Mouse (Mus musculus): ENCODE measurements at regions not wholly inside any gene's neighbourhood (a gene's known extent, or its start where the extent isn't known, plus 50 kb on each side); places are given as distances from the start of the nearest gene placed in this dataset.

DNA sequence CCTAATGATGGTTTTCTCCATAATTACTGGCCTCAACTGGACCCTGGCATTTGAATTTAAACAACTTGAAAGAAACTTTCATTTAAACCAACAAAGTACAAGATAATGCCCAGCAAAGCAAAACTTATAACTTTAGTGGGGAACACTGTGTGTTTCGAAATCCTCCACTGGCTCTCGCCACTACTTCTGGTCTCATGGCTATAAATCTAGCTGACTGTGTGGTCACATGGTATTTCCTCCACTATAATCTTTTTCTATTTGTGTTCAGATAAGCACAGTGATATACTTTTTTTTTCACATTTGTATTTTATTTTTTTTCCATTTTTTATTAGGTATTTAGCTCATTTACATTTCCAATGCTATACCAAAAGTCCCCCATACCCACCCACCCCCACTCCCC lies 62.6 kb upstream of the Gm21897 start:
- peaks cover 1 to 13% of the 10 kb centered on the region in 2 experiments; a peak in 2 of 4 replicates for H3K4me1 ChIP-seq (ENCODE audit: control insufficient read depth in 1 of 2, insufficient read depth in 2 of 2)
- H3K4me2 ChIP-seq (ENCODE audit: insufficient read depth, low read depth, poor library complexity, severe bottlenecking) = no peak overlapping the region
- H3K4me3 ChIP-seq (replicated peaks in 1 of 3; ENCODE audit: low read depth in 2 of 3, low read length in 2 of 3, poor library complexity in 1 of 3) = no peak overlapping the region
- no peaks in the 10 kb centered on the region for H3K9me3 ChIP-seq (replicated peaks; ENCODE audit: low read length)
- H3K27ac ChIP-seq (ENCODE audit: insufficient read depth, low read depth) = no peak overlapping the region
- no peak for TF ChIP-seq CTCF (conservative IDR thresholded peaks at IDR 0.05 in 1 of 2, IDR thresholded peaks at IDR 0.05 in 1 of 2; ENCODE audit: low read depth in 2 of 2, low read length in 2 of 2)
- no peak for TF ChIP-seq ETS1 (conservative IDR thresholded peaks at IDR 0.05; ENCODE audit: low read depth, low read length)
- TF ChIP-seq USF1 (IDR thresholded peaks at IDR 0.05; ENCODE audit: low read depth, low read length) = no peak
- no peak for TF ChIP-seq E2F4 (IDR thresholded peaks at IDR 0.05; ENCODE audit: insufficient replicate concordance, low read depth, low read length)
- TF ChIP-seq RCOR1 (conservative IDR thresholded peaks at IDR 0.05; ENCODE audit: low read depth, low read length) = no peak
- TF ChIP-seq NRF1 (IDR thresholded peaks at IDR 0.05; ENCODE audit: low read depth, low read length) = no peak
- TF ChIP-seq IRF4 (IDR thresholded peaks at IDR 0.05; ENCODE audit: low read depth, low read length) = no peak
- no peak for TF ChIP-seq MXI1 (IDR thresholded peaks at IDR 0.05; ENCODE audit: low read depth, low read length)
- no peak for TF ChIP-seq POLR2A (IDR thresholded peaks at IDR 0.05; ENCODE audit: low read depth, low read length)
- no peak for TF ChIP-seq SMC3 (IDR thresholded peaks at IDR 0.05; ENCODE audit: low read depth, low read length)
- TF ChIP-seq MAFK (IDR thresholded peaks at IDR 0.05; ENCODE audit: insufficient replicate concordance, low read length) = no peak
- TF ChIP-seq PAX5 (IDR thresholded peaks at IDR 0.05; ENCODE audit: low read length) = no peak
- no peaks in the 10 kb centered on the region for H3K79me2 ChIP-seq (replicated peaks; ENCODE audit: control insufficient read depth, extremely low read depth, insufficient read depth, poor library complexity, severe bottlenecking)
- peaks cover 4% of the 10 kb centered on the region for H3K27me3 ChIP-seq (replicated peaks)
- no peak overlapping the region for H3K9ac ChIP-seq (ENCODE audit: insufficient read depth, low read depth)
- dilution Hi-C loops (cut with MboI; ENCODE audit: extremely low pct_ligation_motif_present, extremely low pct_unique_long_range_greater_than_20kb, low sequenced_read_pairs) (no loop called here), in situ Hi-C loops (cut with MboI; ENCODE audit: low pct_ligation_motif_present, low pct_unique_long_range_greater_than_20kb, low sequenced_read_pairs) (no loop called here)
- H3K36me3 ChIP-seq (replicated peaks in 1 of 2; ENCODE audit: control insufficient read depth in 1 of 2, insufficient read depth in 1 of 2, low read length in 1 of 2) = no peaks in the 10 kb centered on the region
- no peak for DNase-seq (ENCODE audit: extremely low read depth)

- no peak overlapping the region for H3K4me3 ChIP-seq (replicated peaks in 1 of 3; ENCODE audit: low read depth in 2 of 3, low read length in 2 of 3, poor library complexity in 1 of 3)
- H3K36me3 ChIP-seq (replicated peaks in 1 of 2; ENCODE audit: control insufficient read depth in 1 of 2, insufficient read depth in 1 of 2, low read length in 1 of 2) = no peaks in the 10 kb centered on the region
Measured at GRCm38 (mm10) chr16:15259474-15259873, 57.8 kb upstream of the Gm21897 start.

DNA sequence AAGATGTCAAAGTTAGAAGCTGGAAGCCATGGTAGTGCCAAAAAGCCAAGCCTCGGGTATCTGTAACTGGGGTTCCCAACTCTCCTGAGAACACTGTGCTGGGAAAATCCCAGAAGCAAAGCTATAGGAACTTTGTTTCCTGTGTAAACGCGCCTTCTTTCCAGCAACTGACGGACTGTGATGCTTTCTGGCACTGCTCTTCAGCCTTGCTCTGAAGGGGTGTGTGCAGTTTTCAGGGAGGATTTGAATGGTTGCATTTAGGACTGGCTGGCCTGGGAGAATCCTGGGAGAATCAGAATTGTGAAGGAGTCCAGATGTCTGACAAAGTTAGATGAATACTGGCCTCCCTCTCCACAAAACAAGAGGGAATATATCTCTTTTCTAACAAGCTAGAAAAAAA lies 57.2 kb upstream of the Gm21897 start:
- TF ChIP-seq IRF4 (IDR thresholded peaks at IDR 0.05; ENCODE audit: low read depth, low read length) (no peak), EP300 (IDR thresholded peaks at IDR 0.05; ENCODE audit: low read length) (no peak), BHLHE40 (IDR thresholded peaks at IDR 0.05; ENCODE audit: low read depth, low read length) (no peak), USF1 (IDR thresholded peaks at IDR 0.05; ENCODE audit: low read depth, low read length) (no peak), CHD1 (IDR thresholded peaks at IDR 0.05; ENCODE audit: low read depth, low read length) (no peak), ETS1 (conservative IDR thresholded peaks at IDR 0.05; ENCODE audit: low read depth, low read length) (no peak), TBP (conservative IDR thresholded peaks at IDR 0.05; ENCODE audit: low read depth, low read length) (no peak), NELFE (IDR thresholded peaks at IDR 0.05; ENCODE audit: low read depth, low read length) (no peak), MAFK (IDR thresholded peaks at IDR 0.05; ENCODE audit: insufficient replicate concordance, low read length) (no peak), ZC3H11A (IDR thresholded peaks at IDR 0.05; ENCODE audit: low read depth, low read length) (no peak), SIN3A (IDR thresholded peaks at IDR 0.05; ENCODE audit: low read length) (no peak), PAX5 (IDR thresholded peaks at IDR 0.05; ENCODE audit: low read length) (no peak), SMC3 (IDR thresholded peaks at IDR 0.05; ENCODE audit: low read depth, low read length) (no peak), POLR2A (IDR thresholded peaks at IDR 0.05; ENCODE audit: low read depth, low read length) (no peak), UBTF (IDR thresholded peaks at IDR 0.05; ENCODE audit: low read depth, low read length) (no peak), MYC (IDR thresholded peaks at IDR 0.05; ENCODE audit: low read depth, low read length) (no peak), MEF2A (IDR thresholded peaks at IDR 0.05; ENCODE audit: borderline replicate concordance, low read depth, low read length) (no peak), KAT2A (IDR thresholded peaks at IDR 0.05; ENCODE audit: insufficient replicate concordance, low read length) (no peak), MXI1 (IDR thresholded peaks at IDR 0.05; ENCODE audit: low read depth, low read length) (no peak), ZNF384 (IDR thresholded peaks at IDR 0.05; ENCODE audit: low read depth, low read length) (no peak)
- Histone ChIP-seq H3K4me1 (ENCODE audit: control insufficient read depth in 1 of 2, insufficient read depth in 2 of 2) (peaks cover 2 to 23% of the 10 kb centered on the region in 2 experiments; a peak in 2 of 4 replicates), H3K36me3 (replicated peaks in 1 of 2; ENCODE audit: control insufficient read depth in 1 of 2, insufficient read depth in 1 of 2, low read length in 1 of 2) (no peaks in the 10 kb centered on the region), H3K9ac (ENCODE audit: insufficient read depth, low read depth) (no peak overlapping the region), H3K27ac (ENCODE audit: insufficient read depth, low read depth) (no peak overlapping the region), H3K4me2 (ENCODE audit: insufficient read depth, low read depth, poor library complexity, severe bottlenecking) (no peak overlapping the region), H3K27me3 (replicated peaks) (peaks cover 6% of the 10 kb centered on the region), H3K79me2 (replicated peaks; ENCODE audit: control insufficient read depth, extremely low read depth, insufficient read depth, poor library complexity, severe bottlenecking) (no peaks in the 10 kb centered on the region), H3K4me3 (replicated peaks in 1 of 3; ENCODE audit: low read depth in 2 of 3, low read length in 2 of 3, poor library complexity in 1 of 3) (no peak overlapping the region), H3K9me3 (replicated peaks; ENCODE audit: low read length) (no peaks in the 10 kb centered on the region)
- no peak for DNase-seq (ENCODE audit: extremely low read depth)
- dilution Hi-C loops (cut with MboI; ENCODE audit: extremely low pct_ligation_motif_present, extremely low pct_unique_long_range_greater_than_20kb, low sequenced_read_pairs) (no loop called here), in situ Hi-C loops (cut with MboI; ENCODE audit: low pct_ligation_motif_present, low pct_unique_long_range_greater_than_20kb, low sequenced_read_pairs) (no loop called here)

More at GRCm38 (mm10) chr16:15259474-15259873, 57.8 kb upstream of the Gm21897 start:
- in situ Hi-C loops (cut with MboI; ENCODE audit: low pct_ligation_motif_present, low pct_unique_long_range_greater_than_20kb, low sequenced_read_pairs) (no loop called here), dilution Hi-C loops (cut with MboI; ENCODE audit: extremely low pct_ligation_motif_present, extremely low pct_unique_long_range_greater_than_20kb, low sequenced_read_pairs) (no loop called here)
- H3K27me3 ChIP-seq (replicated peaks) = peaks cover 6% of the 10 kb centered on the region
- H3K4me1 ChIP-seq (ENCODE audit: control insufficient read depth in 1 of 2, insufficient read depth in 2 of 2) = peaks cover 2 to 23% of the 10 kb centered on the region in 2 experiments; a peak in 2 of 4 replicates
- no peak overlapping the region for H3K27ac ChIP-seq (ENCODE audit: insufficient read depth, low read depth)
- no peaks in the 10 kb centered on the region for H3K79me2 ChIP-seq (replicated peaks; ENCODE audit: control insufficient read depth, extremely low read depth, insufficient read depth, poor library complexity, severe bottlenecking)
- H3K4me2 ChIP-seq (ENCODE audit: insufficient read depth, low read depth, poor library complexity, severe bottlenecking) = peak overlapping the region; percentile 47; the same call in 1 of the 2 replicates
- no peak overlapping the region for H3K9ac ChIP-seq (ENCODE audit: insufficient read depth, low read depth)
- TF ChIP-seq ZNF384 (IDR thresholded peaks at IDR 0.05; ENCODE audit: low read depth, low read length) (no peak), NRF1 (IDR thresholded peaks at IDR 0.05; ENCODE audit: low read depth, low read length) (no peak), EP300 (IDR thresholded peaks at IDR 0.05; ENCODE audit: low read length) (no peak), PAX5 (IDR thresholded peaks at IDR 0.05; ENCODE audit: low read length) (no peak), JUND (conservative IDR thresholded peaks at IDR 0.05; ENCODE audit: low read depth, low read length) (no peak), MXI1 (IDR thresholded peaks at IDR 0.05; ENCODE audit: low read depth, low read length) (no peak)
- H3K9me3 ChIP-seq (replicated peaks; ENCODE audit: low read length) = no peaks in the 10 kb centered on the region
- peak; percentile 33 for DNase-seq (ENCODE audit: extremely low read depth)

All from CH12.LX (cell line).